Mouse (Mus musculus) urinary bladder, adult 2 months (tissue): ENCODE data around the gene Gpatch1. TPM values are rescaled to one million over a fixed set of nuclear protein-coding genes. Genes with fewer than 3 reads are reported as not detected.
"Not testable (repeated sequence)": the region's sequence is repeated elsewhere in the genome, so short reads cannot be mapped to it uniquely, and the experiment has no call there.

Experiments used
- DNase-seq: peaks from one replicate; pipeline ENCODE4 v3.0.0; 2022; ENCODE audit warnings: low spot score
- polyA plus RNA-seq: library from polyadenylated mRNA; depleted of rRNA; stranded (reverse); fragments of >200 nt; gene quantifications from 2 replicates; pipeline ENCODE4 v1.2.3, GENCODE M21; 2012

The Gpatch1 gene
- polyA plus RNA-seq, 1 experiment = 11.7 TPM

DNA sequence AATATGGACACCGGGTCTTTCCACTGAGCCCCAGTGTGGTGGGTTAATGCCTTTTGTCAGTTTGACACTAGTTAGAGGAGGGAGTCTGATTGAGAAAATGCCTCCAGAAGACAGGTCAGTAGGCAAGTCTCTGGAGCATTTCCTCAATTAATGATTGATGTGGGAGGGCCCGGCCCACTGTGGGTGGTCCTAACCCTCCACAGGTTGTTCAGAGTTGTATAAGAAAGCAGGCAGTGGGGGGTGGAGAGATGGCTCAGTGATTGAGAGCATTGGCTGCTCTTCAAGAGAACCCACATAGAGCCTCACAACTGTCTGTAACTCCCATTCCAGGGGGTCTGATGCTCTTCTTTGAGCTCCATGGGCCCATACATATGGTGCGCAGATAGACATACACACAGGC, 13.3 kb upstream of the Gpatch1 start:
- DNase-seq = no peak

DNA sequence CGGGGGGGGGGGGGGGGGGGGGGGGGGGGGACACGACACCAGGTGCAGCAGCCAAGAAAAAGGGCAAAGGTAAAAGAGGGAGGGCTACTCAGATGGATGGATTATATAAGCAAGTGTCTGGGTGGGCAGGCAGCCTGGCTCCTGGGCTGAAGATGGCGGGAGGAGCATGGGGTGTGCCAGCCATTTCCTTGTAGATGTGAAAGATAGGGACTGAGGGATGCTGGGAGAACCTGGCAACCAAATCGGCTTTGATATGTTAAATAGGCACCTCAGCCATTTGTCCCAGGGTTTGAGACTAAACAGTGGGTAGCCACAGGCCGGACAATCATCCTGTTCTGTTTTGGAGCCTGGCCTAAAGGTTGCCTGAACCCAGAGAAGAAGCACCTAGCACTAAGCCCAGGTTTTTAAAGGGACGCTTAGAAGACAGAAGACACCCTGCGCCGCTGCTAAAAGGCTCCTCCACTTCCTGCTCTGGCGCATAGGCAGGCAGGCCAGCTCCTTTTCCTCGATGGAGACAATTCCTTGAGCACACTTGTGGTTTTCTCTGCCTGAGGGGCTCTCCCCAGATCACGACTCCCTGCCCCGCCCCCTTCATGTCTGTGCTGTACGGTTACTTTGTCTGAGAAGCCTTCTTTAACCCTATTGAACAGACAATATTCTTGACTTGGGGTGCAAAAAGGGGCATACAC, 4.6 kb upstream of the Gpatch1 start:
- DNase-seq = no peak

DNA sequence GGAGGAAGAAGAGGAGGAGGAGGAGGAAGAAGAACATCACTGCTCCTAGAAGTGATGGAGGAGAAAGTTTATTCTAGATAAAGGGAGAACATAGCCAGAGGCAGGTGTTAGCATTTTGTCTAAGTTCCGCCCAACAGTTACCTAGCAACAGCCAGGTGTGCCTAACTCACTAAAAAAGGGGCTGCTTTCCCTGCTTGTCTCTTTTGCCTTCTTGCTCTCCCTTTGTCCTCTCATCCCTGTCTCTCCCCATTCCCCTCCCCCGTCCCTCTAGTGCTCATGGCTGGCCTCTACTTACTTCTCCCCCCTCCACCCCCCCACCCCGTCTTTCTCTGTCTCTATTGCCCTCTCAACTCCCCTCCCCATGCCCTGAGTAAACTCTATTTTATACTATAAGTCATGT, 3.9 kb upstream of the Gpatch1 start:
- no peak for DNase-seq

DNA sequence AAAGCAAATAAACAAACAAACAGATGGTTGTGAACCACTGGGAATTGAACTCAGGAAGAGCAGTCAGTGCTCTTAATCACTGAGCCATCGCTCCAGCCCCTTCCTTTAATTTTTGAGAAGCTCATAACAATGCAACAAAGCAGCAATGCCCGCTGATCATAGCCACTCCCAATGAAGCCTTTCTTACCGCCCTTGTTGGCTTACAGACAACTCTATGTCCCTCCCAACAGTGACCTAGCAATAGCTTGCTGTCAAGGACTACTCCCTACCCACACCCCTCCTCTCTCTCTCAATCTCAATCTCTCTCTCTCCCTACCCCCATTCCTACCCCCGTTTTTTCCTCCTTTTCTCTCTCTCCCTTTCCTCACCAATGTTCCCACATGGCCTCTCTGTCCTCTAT, 1.5 kb upstream of the Gpatch1 start:
- DNase-seq = no peak

DNA sequence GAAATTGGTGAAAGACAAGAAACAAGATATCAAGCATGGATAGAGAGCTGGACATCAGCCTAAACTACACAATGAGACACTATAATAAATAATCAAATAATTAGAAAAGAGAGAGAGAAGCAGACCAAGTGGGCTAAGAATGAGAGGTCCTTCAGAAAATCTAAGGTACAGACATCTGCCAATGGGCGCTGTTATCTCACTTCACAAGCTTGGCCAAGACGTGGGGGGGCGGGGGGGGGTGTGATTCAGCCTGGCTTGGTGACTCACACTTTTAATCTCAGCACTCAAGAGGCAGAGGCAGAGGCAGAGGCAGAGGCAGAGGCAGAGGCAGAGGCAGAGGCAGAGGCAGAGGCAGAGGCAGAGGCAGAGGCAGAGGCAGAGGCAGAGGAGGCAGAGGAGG, 981 bp upstream of the Gpatch1 start:
- not testable (repeated sequence) for DNase-seq

DNA sequence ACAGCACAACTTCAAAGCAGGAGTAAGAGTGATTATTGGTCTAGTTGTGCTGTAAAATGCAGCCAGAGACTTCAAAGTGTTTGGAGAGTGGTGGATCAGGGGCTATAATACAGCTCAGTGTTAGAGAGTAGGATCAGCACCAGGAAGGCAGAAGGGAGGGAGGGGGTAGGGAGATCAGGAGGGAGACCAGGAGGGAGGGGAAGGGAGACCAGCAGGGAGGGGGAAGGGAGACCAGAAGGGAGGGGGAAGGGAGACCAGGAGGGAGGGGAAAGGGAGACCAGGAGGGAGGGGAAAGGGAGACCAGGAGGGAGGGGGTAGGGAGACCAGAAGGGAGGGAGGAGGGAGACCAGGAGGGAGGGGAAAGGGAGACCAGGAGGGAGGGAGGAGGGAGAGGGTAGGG, 4.1 kb downstream of the Gpatch1 start:
- no peak for DNase-seq

DNA sequence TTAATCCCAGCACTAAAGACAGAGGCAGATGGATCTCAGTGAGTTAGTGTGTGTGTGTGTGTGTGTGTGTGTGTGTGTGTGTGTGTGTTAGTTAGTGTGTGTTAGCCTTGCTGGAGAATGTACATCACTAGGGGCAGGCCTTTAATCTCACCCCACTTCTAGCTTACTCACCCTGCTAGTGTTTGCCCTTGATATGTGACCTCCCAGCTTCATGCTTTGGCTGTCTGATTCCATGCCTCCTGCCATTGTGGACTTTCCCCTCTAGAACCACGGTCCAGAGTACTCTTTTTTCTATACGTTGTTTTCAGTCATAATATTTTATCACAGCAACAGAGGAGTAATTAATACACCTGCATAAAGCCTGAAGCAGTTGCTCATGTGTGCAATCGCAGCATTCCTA, 7.0 kb downstream of the Gpatch1 start:
- no peak for DNase-seq

DNA sequence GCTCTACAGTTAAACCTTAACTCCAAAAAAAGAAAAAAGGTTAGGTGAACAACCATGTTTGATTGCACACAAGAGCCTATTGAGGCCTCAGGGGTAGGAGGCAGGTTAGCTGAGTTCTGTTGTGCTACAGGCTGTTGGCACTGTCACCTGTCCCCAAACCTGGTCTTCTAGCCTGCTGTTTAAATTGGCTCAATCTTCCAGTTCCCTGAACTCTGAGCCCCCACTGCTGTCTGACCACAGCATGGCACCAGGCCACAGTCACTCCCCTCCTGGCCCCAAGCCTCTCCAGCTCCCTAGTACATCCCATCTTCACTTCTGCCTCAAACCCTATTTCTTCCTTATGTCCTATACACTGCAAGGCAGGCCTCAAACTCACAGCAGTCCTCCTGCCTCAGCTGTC, 17.4 kb downstream of the Gpatch1 start:
- no peak for DNase-seq

DNA sequence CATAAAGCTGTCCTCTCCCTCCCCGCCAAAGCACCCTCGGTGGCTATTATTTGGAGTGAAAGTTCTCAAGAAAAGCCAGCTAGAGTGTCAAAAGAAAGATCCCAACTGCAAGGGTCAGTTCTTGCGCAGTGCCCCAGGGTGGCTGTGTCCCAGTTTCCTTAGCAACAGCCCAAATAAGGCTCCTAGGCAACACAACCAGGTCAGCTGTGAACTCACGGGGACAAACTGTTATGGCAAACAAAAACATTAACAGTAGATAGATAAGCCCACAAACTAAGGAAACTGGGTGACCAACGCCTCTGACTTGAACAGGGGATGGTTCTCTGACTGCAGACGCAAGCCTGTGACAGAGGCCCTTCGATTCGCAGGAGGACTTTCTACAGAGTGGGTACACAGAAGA, 18.6 kb downstream of the Gpatch1 start:
- DNase-seq = no peak

DNA sequence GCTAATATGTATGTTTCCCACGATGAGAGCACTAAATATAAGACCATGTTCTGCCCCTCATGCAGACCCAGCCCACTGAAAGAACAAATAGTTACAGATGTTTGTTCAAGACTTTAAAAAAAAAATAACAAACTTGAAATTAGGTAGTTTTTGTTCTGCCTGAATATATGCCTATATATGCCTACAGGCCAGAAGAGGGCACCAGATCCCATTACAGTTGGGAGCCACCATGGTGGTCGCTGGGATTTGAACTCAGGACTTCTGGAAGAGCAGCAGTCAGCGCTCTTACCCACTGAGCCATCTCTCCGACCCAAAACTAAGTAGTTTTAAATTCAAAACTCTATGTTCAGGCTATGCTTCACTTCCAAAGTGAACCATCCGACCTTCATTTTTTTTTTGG, 20.4 kb downstream of the Gpatch1 start:
- DNase-seq = no peak

DNA sequence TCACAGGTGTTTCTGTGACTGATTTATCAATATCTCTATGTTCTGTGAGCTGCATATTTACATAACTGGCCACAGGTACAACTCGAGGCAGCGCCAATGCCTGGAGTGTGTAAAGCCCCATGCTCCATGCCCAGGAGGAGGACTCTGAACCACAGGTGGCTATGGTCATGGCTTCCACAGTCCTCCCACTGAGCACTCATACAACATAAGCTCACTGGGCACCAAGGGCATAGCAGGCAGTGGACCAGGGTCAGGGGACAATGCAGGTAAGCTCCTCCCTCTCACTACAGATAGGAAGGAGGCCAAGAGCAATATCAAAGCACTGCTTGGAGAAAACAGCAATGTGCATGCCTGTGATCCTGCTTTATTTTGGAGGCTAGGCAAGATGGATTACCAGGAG, 22.6 kb downstream of the Gpatch1 start:
- no peak for DNase-seq

DNA sequence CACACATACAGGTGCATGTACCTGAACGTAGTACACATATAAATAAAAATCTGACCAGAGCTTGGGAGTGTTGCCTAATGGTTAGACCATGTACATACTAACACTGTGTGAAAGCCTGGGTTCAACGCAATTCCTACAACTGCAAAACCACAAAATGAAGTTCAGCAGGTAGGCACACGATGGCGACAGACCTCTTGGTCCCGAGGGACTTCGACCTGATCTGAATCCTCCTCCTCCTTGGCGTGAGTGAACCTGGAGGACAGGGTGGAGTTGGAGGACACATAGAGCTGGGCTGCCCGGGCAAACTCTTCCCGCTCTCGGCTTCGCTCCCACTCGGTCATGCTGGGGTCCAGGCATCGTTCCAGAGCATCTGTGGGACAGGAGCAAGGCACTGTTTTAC, 24.8 kb downstream of the Gpatch1 start:
- DNase-seq = no peak

DNA sequence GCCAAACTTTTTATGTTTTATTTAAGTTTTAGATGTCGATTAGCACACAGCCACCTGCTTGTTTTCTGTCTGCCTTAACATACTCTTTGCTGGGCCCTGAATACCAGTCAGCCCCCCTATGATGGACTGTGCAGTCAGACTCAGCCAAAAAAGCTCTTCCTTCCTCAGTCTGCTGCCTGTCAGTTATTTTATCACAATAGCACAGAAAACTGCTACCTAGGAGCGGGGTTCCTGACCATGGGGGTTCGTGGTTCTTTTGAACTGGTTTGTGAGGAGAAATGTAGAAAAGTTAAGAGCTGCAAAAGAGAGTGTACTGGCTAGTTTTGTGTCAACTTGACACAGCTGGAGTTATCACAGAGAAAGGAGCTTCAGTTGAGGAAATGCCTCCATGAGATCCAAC, 39.3 kb downstream of the Gpatch1 start:
- DNase-seq = no peak

DNA sequence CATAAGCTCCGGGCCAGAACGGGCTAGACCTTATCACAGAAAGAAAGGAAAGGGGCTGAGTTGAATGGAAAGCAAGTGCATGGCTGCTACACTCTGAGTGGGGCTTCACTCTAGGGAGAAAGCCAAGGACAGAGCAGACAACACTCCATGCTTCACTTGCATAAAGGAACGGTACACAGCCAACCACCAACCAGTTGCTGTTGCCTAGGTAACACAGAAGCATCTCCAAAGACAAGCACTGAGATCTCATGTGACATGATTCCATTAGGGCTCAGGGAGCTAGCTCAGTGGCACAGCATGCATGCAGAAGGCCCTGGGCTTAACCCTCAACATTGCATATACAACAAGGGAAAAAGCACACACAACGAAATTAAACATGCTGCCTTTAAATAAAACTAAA, 40.8 kb downstream of the Gpatch1 start:
- no peak for DNase-seq

DNA sequence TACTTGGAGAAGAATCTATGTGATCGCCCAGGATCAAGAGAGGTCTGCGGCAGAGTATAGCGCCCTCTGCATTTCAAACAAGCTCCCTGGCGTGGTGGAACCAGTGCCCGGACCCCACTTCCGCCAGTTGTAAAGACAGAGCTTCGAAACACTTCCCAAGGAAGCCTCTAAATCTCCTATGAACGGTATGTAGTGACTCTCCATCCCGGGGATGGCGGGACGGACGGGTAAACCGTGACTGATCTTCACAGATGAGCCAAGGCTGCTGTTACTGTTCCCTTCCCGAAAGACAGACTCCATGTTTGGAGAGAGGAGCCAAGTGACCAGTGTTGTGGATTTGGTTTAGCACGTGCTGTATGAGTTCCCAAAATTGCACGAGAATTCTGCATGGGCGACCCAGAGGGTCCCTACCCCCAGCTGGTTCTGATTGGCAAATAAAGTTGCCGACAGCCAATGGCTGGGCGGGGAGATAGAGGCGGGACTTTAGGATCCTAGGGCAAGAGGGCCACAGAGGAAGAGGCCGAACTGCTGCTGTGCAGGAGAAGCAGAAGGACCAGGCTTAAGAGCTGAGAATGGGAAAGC, 48.7 kb downstream of the Gpatch1 start:
- DNase-seq = no peak

DNA sequence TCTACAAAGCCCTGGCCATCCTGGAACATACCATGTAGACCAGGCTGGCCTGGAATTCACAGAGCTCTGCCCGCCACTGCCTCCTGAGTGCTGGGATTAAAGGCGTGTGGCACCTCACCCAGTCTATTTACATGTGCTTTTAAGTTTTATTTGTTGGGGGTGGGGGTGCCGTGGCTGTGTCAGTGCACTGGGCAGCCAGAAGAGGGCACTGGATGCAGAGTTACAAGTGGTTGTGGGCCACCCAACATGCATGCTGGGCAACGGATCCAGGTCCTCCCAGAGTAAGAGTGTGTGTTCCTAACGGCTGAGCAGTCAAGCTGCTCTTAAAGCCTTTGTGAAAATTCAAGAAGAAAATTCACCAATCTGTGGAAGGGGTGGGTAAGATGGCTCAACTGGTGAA, 50.4 kb downstream of the Gpatch1 start:
- no peak for DNase-seq

DNA sequence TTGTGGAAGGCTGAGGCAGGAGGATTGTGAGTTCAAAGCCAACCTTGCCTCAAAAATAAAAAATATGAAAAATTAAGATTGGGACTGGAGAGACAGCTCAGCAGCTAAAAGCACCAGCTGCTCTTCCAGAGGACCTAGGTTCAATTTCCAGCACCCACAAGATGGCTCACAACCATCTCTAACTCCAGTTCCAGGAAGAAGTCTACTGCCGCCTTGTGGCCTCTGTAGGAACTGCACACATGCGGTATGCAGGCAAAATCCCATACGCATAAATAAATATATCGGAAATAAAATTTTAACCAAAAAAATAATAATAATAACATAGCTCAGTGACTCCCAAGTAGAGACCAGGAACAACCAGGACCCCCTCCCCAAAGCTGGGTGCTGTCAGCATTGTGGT, 51.6 kb downstream of the Gpatch1 start:
- DNase-seq = no peak

DNA sequence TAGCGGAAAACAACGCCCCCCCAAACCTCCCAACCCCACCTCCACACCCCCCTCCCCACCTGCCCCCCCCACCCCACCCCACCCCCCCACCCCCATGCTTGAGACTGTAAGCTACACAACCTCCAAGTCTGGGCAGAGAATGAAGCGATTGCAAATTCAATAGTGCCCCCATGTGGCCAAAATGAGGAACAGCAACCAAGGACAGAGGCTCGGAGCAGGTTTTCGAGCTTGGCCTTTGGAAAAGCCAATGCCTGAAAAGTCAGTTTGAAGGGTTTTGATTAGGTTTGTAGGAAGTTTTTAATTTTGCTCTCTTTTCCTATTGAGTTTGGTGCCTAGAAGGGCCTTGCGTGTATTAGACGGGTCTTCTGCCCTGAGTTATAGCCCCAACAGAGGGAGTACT, 53.5 kb downstream of the Gpatch1 start:
- no peak for DNase-seq

DNA sequence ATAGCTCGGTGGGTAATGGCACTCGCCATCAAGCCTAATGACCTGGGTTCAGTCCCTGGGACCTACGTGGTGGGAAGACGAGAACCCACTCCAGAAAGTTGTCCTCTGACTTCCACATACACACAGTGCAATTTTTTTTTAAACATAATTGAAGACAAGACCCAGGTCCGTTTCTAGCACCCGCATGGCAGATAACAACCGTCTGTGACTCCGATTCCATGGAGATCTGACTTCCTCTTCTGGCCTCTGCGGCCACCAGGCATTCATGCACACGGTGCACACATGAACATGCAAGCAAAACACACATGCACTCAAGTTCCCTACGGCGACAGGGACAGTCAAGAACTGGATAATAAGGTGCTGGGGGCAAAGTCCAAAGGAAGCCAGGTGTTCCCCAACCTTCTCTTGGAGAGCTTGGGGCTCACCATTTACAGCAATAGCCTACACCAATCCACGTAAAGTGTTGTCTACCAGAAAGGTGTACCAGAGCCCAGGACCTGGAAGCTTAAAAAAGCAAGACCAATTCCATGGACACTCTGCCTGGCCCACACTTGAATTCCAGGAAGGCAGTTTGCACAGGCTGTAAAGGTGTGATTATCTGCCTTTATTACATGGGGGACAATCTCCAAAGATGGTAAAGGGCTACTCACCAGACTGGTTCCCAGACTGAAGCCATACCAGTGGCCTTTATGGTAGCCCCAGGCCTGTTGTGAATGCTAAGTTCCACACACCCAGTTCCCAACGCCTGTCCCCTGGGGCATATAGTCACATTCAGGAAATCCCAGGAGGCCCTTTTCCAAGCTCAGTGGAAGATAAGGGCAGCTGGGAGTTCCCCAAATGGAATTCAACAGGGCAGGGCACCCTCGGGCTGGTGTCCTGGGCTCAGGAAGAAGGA, 54.4 kb downstream of the Gpatch1 start:
- DNase-seq = no peak

DNA sequence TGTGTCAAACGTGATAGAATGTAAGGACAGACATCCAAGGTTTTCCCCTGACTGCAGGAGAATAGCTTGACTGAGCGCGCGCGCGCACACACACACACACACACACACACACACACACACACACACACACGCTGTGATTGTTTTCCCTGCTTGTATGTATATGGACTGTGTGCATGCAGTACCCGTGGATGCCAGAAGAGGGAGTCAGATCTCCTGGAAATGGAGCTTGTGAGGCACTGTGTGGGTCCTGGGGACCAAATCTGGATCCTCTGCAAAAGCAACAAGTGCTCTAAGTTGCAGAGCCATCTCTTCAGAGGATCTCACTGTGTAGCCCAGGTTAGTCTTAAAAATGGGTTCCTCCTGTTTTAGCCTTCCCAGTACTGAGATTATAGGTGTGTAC, 58.9 kb downstream of the Gpatch1 start:
- DNase-seq = no peak

DNA sequence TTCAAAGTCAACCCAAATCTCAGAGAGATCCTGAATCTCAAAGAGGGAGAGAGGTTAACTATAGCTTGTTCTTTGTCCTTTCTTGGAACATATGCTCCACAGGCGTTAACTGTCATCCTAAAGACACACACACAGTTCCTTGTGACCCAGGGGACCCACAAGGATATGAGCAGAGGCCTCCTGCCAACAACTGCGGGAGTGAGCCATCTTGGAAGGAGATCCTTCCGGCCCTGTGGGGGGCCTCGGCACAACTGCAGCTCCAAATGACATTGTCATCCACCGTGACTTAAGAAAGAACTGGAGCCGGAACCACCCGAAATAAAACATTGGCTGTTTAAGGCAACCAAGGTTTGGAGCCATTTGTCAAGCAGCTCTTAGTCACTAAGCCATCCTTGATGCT, 59.9 kb downstream of the Gpatch1 start:
- DNase-seq = no peak

DNA sequence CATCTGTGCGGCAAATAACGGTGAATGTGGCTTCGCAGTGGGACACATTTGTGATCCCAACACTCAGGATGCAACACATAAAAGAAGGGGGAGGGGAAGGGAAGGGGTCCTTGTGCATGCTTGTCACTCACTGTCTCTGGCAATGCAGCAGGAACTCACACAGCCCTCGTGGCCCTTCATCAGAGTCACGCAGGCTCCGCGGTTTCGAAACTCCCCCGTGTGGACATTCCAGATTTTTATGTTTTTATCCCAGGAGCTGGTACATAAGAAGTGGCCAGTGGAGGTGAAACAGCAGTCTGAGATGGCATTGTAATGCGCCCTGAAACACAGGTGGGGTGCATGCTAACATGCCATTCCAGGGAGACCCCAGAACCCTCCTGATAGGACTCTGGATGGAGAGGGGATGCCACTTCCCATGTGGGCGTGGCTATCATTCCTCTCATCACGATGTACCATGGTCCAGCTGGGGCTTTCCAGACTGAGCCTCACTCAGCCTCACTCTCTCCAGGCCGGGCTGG, 66.1 kb downstream of the Gpatch1 start:
- no peak for DNase-seq

DNA sequence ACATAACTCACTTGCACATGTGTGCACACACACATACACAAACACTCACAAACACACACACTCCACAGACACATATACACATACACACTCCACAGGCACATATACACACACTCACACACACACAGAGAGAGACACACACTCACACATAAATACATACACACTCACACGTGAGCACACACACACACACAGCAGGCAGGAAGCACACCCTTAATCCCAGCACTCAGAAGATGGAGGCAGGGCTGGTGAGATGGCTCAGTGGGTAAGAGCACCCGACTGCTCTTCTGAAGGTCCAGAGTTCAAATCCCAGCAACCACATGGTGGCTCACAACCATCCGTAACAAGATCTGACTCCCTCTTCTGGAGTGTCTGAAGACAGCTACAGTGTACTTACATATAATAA, 80.3 kb downstream of the Gpatch1 start:
- not testable (repeated sequence) for DNase-seq
